Mouse (Mus musculus): Measurements from ENCODE around the gene Zfp101.

DNA sequence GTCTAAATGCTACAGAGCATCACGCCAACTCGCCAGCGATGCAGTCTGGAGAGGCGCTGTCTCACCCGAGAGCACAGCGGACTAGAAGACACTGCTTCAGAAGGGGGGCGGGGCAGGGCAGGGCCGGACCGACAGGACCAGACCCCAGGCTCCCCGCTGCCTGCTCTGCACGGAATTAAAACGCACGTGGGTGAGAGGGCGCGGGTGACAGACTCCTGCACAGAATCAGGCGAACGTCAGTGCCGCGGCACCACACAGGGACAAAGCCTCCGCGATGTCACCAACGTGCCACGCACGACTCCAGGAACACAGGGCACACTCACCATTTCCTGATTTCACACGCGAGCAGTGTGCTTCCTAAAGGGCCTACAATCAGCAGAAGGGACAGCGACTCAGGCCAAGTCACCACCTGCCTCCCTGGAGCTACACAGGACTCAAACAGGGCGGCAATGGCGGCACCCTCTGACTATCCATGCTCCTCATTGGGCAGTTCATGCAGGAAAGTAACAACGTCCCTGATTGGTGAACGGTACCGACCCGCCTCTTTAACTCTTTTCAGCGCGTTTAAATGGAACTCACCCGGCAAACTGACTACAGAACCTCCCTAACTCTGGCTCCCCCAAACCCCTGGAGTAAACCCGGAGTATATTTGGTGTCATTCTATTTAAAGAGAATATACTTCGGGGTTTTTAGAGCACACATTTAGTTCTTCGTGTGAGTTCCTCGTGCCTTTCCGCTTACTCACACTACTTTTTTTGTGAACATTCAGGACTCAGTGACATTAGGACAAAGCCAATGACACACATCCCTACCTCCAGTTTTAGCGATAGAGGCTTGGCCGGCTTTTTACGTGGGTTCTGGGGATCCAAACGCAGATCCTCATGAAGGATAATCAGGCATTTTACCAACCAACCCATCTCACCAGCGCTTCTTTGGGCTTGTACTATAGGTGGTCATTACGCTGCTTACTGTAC lies 35.7 kb downstream of the Zfp101 start, which contains the start of gene Zfp81:
- TF ChIP-seq GATA1 (IDR thresholded peaks at IDR 0.05; ENCODE audit: low read length) (no peak), TAL1 (IDR thresholded peaks at IDR 0.05; ENCODE audit: low read length) (no peak)

All from erythroblast, embryonic 14.5 days (primary cell).